Mouse (Mus musculus): ENCODE measurements around the gene Slc25a21. TPM values are rescaled to one million over a fixed set of nuclear protein-coding genes. Genes with fewer than 3 reads are reported as not detected.
A peak's percentile ranks its signal among the peaks of the same experiment; 100 is the strongest.

Gene Slc25a21
- total RNA-seq, 1 experiment: 0.54 TPM

GRCm38 (mm10) chr12:56699915-56700900 lies 497.1 kb downstream of the Slc25a21 start:
- H3K27ac ChIP-seq (ENCODE audit: insufficient read depth, low read depth, low read length, poor library complexity, severe bottlenecking): no peak overlapping the region
- H3K4me1 ChIP-seq (ENCODE audit: control insufficient read depth in 2 of 2, insufficient read depth in 2 of 2, low read length in 2 of 2, poor library complexity in 1 of 2): no peaks in the 10 kb centered on the region; a peak in 1 of 4 replicates
- H3K36me3 ChIP-seq (ENCODE audit: control insufficient read depth, insufficient read depth, low read length, poor library complexity, severe bottlenecking): no peaks in the 10 kb centered on the region
- H3K9me3 ChIP-seq (ENCODE audit: control insufficient read depth, insufficient read depth, low read depth, low read length): no peaks in the 10 kb centered on the region
- no peak overlapping the region for H3K9ac ChIP-seq (ENCODE audit: insufficient read depth, low read depth, low read length, poor library complexity, severe bottlenecking)
- peak overlapping the region in 1 of 2 experiments; percentile 38; a peak in 1 of 4 replicates for H3K4me3 ChIP-seq (ENCODE audit: insufficient read depth in 1 of 2, low read depth in 1 of 2, low read length in 2 of 2, poor library complexity in 1 of 2, severe bottlenecking in 1 of 2)
- in situ Hi-C loops (cut with MboI; ENCODE audit: low sequenced_read_pairs in 2 of 2, unreplicated experiment in 2 of 2): loop anchor here (5.0 to 25.0 kb wide), 6 partner anchors 85 to 1512 kb away; partner anchors contain the start of genes Nkx2-9 (in 2 of the 2), Foxa1 (in 1 of the 2), Nkx2-1 (in 1 of the 2) and Slc25a21 (in 1 of the 2)
- no peak for TF ChIP-seq ZNF384 (IDR thresholded peaks at IDR 0.05; ENCODE audit: low read depth, low read length)
- no peak for TF ChIP-seq MAFK (IDR thresholded peaks at IDR 0.05; ENCODE audit: insufficient read depth, low read depth, low read length)
- no peak for TF ChIP-seq CHD2 (IDR thresholded peaks at IDR 0.05; ENCODE audit: low read depth, low read length)
- no peak for TF ChIP-seq HCFC1 (IDR thresholded peaks at IDR 0.05; ENCODE audit: borderline replicate concordance, insufficient read depth, low read length)
- TF ChIP-seq ZC3H11A (IDR thresholded peaks at IDR 0.05; ENCODE audit: borderline replicate concordance, low read depth, low read length): no peak
- DNase-seq (ENCODE audit: low read depth, low spot score): no peak

- TF ChIP-seq HCFC1 (IDR thresholded peaks at IDR 0.05; ENCODE audit: borderline replicate concordance, insufficient read depth, low read length) (no peak), ZNF384 (IDR thresholded peaks at IDR 0.05; ENCODE audit: low read depth, low read length) (no peak)
- Histone ChIP-seq H3K4me1 (ENCODE audit: control insufficient read depth in 2 of 2, insufficient read depth in 2 of 2, low read length in 2 of 2, poor library complexity in 1 of 2) (no peaks in the 10 kb centered on the region; a peak in 1 of 4 replicates), H3K36me3 (ENCODE audit: control insufficient read depth, insufficient read depth, low read length, poor library complexity, severe bottlenecking) (no peaks in the 10 kb centered on the region), H3K4me3 (ENCODE audit: insufficient read depth in 1 of 2, low read depth in 1 of 2, low read length in 2 of 2, poor library complexity in 1 of 2, severe bottlenecking in 1 of 2) (no peak overlapping the region), H3K9me3 (ENCODE audit: control insufficient read depth, insufficient read depth, low read depth, low read length) (no peaks in the 10 kb centered on the region), H3K27ac (ENCODE audit: insufficient read depth, low read depth, low read length, poor library complexity, severe bottlenecking) (no peak overlapping the region), H3K9ac (ENCODE audit: insufficient read depth, low read depth, low read length, poor library complexity, severe bottlenecking) (no peak overlapping the region)
- in situ Hi-C loops (cut with MboI; ENCODE audit: low sequenced_read_pairs in 2 of 2, unreplicated experiment in 2 of 2): loop anchor here (5.0 to 25.0 kb wide), 6 partner anchors 85 to 1513 kb away; partner anchors contain the start of genes Nkx2-9 (in 2 of the 2), Foxa1 (in 1 of the 2), Nkx2-1 (in 1 of the 2) and Slc25a21 (in 1 of the 2)
- no peak for DNase-seq (ENCODE audit: low read depth, low spot score)
Measured at GRCm38 (mm10) chr12:56699351-56699750, 497.9 kb downstream of the Slc25a21 start.

- no peaks in the 10 kb centered on the region; a peak in 1 of 4 replicates for H3K4me1 ChIP-seq (ENCODE audit: control insufficient read depth in 2 of 2, insufficient read depth in 2 of 2, low read length in 2 of 2, poor library complexity in 1 of 2)
Measured at GRCm38 (mm10) chr12:56698191-56698980, 498.9 kb downstream of the Slc25a21 start.

GRCm38 (mm10) chr12:56697785-56698184 lies 499.5 kb downstream of the Slc25a21 start:
- no peak for DNase-seq (ENCODE audit: low read depth, low spot score)
- Histone ChIP-seq H3K36me3 (ENCODE audit: control insufficient read depth, insufficient read depth, low read length, poor library complexity, severe bottlenecking) (no peaks in the 10 kb centered on the region), H3K9me3 (ENCODE audit: control insufficient read depth, insufficient read depth, low read depth, low read length) (no peaks in the 10 kb centered on the region), H3K4me3 (ENCODE audit: insufficient read depth in 1 of 2, low read depth in 1 of 2, low read length in 2 of 2, poor library complexity in 1 of 2, severe bottlenecking in 1 of 2) (no peak overlapping the region), H3K9ac (ENCODE audit: insufficient read depth, low read depth, low read length, poor library complexity, severe bottlenecking) (no peak overlapping the region), H3K27ac (ENCODE audit: insufficient read depth, low read depth, low read length, poor library complexity, severe bottlenecking) (no peak overlapping the region), H3K4me1 (ENCODE audit: control insufficient read depth in 2 of 2, insufficient read depth in 2 of 2, low read length in 2 of 2, poor library complexity in 1 of 2) (no peaks in the 10 kb centered on the region; a peak in 1 of 4 replicates)
- in situ Hi-C loops (cut with MboI; ENCODE audit: low sequenced_read_pairs in 2 of 2, unreplicated experiment in 2 of 2): loop anchor here (5.0 to 25.0 kb wide), 6 partner anchors 83 to 1515 kb away; partner anchors contain the start of genes Nkx2-9 (in 2 of the 2), Foxa1 (in 1 of the 2), Nkx2-1 (in 1 of the 2) and Slc25a21 (in 1 of the 2)
- TF ChIP-seq HCFC1 (IDR thresholded peaks at IDR 0.05; ENCODE audit: borderline replicate concordance, insufficient read depth, low read length) (no peak), ZNF384 (IDR thresholded peaks at IDR 0.05; ENCODE audit: low read depth, low read length) (no peak), MAFK (IDR thresholded peaks at IDR 0.05; ENCODE audit: insufficient read depth, low read depth, low read length) (no peak), CHD2 (IDR thresholded peaks at IDR 0.05; ENCODE audit: low read depth, low read length) (no peak), ZC3H11A (IDR thresholded peaks at IDR 0.05; ENCODE audit: borderline replicate concordance, low read depth, low read length) (no peak)

More at GRCm38 (mm10) chr12:56698191-56698980, 498.9 kb downstream of the Slc25a21 start:
- no peak for TF ChIP-seq ZC3H11A (IDR thresholded peaks at IDR 0.05; ENCODE audit: borderline replicate concordance, low read depth, low read length)
- TF ChIP-seq HCFC1 (IDR thresholded peaks at IDR 0.05; ENCODE audit: borderline replicate concordance, insufficient read depth, low read length): no peak
- no peak for TF ChIP-seq CHD2 (IDR thresholded peaks at IDR 0.05; ENCODE audit: low read depth, low read length)
- TF ChIP-seq ZNF384 (IDR thresholded peaks at IDR 0.05; ENCODE audit: low read depth, low read length): no peak
- no peak for TF ChIP-seq MAFK (IDR thresholded peaks at IDR 0.05; ENCODE audit: insufficient read depth, low read depth, low read length)
- Histone ChIP-seq H3K9me3 (ENCODE audit: control insufficient read depth, insufficient read depth, low read depth, low read length) (no peaks in the 10 kb centered on the region), H3K36me3 (ENCODE audit: control insufficient read depth, insufficient read depth, low read length, poor library complexity, severe bottlenecking) (no peaks in the 10 kb centered on the region), H3K27ac (ENCODE audit: insufficient read depth, low read depth, low read length, poor library complexity, severe bottlenecking) (no peak overlapping the region), H3K9ac (ENCODE audit: insufficient read depth, low read depth, low read length, poor library complexity, severe bottlenecking) (no peak overlapping the region), H3K4me3 (ENCODE audit: insufficient read depth in 1 of 2, low read depth in 1 of 2, low read length in 2 of 2, poor library complexity in 1 of 2, severe bottlenecking in 1 of 2) (no peak overlapping the region)
- in situ Hi-C loops (cut with MboI; ENCODE audit: low sequenced_read_pairs in 2 of 2, unreplicated experiment in 2 of 2): loop anchor here (5.0 to 25.0 kb wide), 6 partner anchors 84 to 1514 kb away; partner anchors contain the start of genes Nkx2-9 (in 2 of the 2), Foxa1 (in 1 of the 2), Nkx2-1 (in 1 of the 2) and Slc25a21 (in 1 of the 2)
- no peak for DNase-seq (ENCODE audit: low read depth, low spot score)
